Mouse (Mus musculus) bone marrow macrophage, adult 2 months (primary cell): Measurements from ENCODE around the gene Syne3.

ENCODE experiments used
- CTCF ChIP-seq: IDR thresholded peaks from 2 replicates; pipeline ENCODE4 v1.5.1; 2012; ENCODE audit warnings: low read depth, mild to moderate bottlenecking, low read length, moderate library complexity
- POLR2A ChIP-seq: IDR thresholded peaks from 2 replicates; pipeline ENCODE4 v1.6.1; 2012; ENCODE audit warnings: mild to moderate bottlenecking, low read depth, low read length, borderline replicate concordance

DNA sequence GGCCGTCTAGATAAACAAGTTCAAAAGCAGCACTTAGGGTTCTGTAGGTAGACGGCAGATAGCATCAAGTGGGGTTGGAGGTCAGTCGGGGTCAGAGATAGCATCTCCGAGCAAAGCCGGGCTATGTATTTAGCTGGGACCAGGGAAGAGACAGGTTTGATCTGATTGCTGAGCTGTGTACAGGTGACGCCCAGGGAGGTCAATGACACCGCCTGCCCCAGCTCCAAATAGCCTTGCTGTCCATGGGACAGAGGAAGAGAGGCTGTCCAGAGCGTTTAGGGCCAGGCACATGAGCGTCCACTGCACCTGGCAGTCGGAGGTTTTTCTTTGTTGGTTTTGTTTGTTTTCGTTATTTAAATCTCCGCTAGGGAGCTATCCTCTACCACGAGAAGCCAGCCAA, 75.8 kb downstream of the Syne3 start:
- no peak for TF ChIP-seq CTCF
- TF ChIP-seq POLR2A = no peak
